Mouse (Mus musculus) lung, postnatal 0 days (tissue): Measurements from ENCODE around the gene Arhgap11a.

Experiments
- CTCF ChIP-seq: IDR thresholded peaks from 2 replicates; pipeline ENCODE4 v1.5.1; 2016; ENCODE audit warnings: antibody characterized with exemption, mild to moderate bottlenecking
- EP300 ChIP-seq: IDR thresholded peaks from 2 replicates; pipeline ENCODE4 v1.6.1; 2016; ENCODE audit warnings: antibody characterized with exemption, mild to moderate bottlenecking, control low read depth

DNA sequence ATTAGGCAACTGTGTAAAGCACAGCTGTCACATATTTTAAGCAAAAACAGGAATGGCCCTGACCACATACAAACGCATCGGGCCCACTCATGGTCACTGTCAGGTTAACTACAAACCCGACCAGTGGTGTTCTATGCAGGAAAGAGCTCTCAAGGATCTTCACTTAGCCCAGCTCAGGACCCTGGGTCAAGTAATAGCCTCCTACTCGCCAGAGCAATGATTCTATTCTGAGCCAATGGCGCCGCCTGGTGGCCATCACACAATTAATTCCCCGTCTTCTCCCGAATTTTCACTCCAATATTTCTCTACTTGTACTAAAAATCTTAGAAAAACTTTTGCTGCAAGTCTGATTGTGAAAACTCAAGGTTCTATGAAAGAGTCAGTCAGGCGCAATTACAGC lies 40.8 kb downstream of the Arhgap11a start:
- TF ChIP-seq CTCF = peak; percentile 79
- TF ChIP-seq EP300 = no peak
